Mouse (Mus musculus) left cerebral cortex, postnatal 14 days (tissue): Measurements from ENCODE around the gene Tmem44. TPM values are rescaled to one million over a fixed set of nuclear protein-coding genes. Genes with fewer than 3 reads are reported as not detected.

Source experiments
- DNase-seq, 2 experiments: peaks; one replicate each; pipeline ENCODE4 v3.0.0; 2021 to 2022; ENCODE audit warnings: low spot score in 2 of 2, mixed read lengths in 1 of 2
- intact Hi-C: fragments of 180-260 bp; cut with DNase I; formaldehyde crosslinking; loops from one replicate; pipeline ENCODE4 v1.15.1; 2025
- total RNA-seq, 2 experiments: library from RNA; stranded (reverse); gene quantifications; 2 replicates each; pipeline ENCODE4 v1.2.3; 2021

Tmem44 gene
- total RNA-seq, 2 experiments from 2014 or later: 70.1 to 76.4 TPM

GRCm38 (mm10) chr16:30559312-30559992 is 8.8 kb upstream of the Tmem44 start:
- intact Hi-C loops: no loop called here
- no peak for DNase-seq

DNA sequence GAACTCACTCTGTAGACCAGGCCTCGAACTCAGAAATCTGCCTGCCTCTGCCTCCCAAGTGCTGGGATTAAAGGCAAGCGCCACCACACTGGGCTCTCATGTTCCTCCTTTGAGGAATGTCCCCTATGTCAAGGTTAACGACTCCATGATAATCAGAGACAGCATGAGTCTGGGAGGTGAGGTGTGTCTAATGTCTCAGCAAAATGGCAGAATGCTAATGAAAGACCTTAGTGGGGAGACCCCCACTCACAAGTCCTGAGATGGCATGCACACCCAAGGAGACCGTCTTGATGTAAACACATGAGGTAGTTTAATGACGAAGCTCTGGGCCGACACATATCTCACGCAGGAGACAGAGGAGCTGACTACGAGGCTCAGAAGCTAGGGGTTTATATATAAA is 3.5 kb upstream of the Tmem44 start:
- no peak for DNase-seq
- intact Hi-C loops: no loop called here

DNA sequence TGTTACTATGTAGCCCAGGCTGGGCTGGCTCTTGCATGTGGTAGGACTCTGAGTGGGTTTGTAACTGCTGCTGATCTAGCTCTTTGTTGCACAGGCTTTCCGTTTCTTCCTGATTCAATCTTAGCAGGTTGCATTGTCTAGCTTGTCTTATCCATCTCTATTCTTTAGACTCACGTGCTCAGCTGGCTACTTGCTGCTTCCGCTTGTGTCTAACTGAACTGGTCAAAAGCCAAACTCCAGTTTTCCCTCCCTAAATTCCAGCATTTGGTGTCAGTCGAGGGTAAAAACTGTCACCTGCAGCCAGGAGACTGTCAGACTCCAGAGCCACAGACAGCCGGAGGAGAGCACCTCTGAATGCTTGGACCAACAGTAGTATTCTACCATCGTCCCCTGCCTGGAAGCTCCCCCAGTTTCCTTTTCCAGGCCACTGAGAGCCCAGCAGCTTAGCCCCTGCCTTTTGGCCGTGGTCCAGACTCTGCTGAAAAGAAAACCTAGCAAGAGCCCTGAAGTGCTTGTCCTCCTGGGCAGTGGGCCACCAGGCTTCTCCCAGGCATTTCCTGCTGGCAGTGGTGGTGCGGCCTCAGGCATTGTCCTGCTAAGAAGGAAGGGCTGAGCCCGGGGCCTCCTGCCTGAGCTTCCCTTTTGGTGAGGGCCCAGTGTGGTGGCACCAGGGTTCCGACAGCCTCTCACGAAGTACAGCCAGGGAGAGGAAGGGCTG is 2.1 kb upstream of the Tmem44 start:
- intact Hi-C loops: no loop called here
- peak; percentile 79 to 82 for DNase-seq

DNA sequence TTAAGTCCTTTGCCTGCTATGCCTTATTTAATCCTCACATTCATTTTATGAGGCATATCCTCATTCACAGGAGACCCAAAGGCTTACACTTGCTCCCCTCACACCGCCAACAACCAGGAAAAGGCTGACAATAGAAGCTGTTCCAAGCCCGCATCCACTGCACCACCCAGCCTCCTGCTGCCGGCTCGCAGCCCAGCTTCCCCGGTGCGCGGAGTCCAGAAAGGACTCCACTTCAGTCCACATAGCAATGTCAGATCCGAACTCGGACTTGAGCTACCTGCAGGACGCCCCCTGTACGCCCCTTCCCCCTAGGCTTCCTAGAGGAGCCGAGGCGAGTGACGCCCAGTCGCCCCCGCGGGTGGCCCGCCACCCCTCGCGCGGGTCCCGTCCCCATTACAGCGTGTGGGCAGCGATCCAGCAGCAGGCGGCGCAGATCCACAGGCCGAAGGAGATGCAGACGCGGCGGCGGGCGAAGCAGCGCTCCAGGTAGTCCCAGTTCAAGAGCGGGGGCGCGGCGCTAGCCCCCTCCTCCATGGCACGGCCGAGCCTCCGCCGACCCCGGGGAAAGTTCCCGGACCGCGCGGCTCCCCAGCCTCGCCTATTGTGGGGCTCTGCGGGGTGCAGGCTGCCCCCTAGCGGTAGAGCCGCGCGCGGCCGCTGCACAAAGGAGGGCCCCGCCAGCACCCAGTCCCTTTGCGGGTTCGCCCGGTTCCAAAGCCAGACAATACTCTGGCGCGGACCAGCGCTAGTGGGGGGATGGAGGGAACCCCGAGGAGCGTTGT is 485 bp downstream of the Tmem44 start:
- peak; percentile 75 to 83 for DNase-seq
- intact Hi-C loops: no loop called here

GRCm38 (mm10) chr16:30549516-30549915 is 1.1 kb downstream of the Tmem44 start:
- intact Hi-C loops: no loop called here
- DNase-seq: no peak

DNA sequence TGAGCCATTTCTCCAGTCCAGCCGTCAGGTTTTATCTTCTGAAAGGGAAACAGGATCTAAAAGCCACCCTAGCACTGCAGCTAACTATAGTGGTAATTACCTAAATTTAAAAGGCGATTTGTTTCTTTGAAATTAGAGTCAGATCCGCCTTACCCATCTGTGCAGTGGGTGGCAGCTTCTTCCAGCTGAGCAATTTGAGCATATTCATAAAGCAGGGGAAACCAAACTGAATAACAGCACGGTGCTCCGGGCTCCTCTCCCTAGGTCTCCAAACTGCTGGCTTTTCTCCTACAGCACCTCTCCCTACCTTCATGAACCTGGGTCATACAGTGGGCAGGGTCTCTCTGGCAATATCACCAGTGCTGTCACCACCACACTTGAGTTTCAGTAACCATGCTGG is 2.4 kb downstream of the Tmem44 start:
- intact Hi-C loops: no loop called here
- peak; percentile 35 to 49 for DNase-seq

DNA sequence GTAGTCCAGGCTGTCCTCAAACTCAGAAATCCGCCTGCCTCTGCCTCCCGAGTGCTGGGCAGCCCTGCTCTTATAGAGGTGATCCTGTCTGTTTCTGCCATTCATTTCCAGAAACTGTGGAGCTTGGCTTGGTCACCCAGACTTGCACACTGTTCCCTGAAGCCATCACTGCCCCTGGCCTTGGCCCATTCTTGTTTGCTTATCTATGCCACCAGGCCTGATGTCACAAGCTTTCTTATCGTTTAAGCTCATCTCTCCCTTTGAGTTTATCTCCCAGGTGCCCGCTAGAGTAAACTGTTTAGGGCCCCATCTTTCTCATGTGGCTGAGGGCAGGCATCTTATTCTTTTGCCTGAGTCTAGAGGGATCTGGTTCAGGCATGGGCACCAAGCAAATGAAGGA is 5.9 kb downstream of the Tmem44 start:
- intact Hi-C loops: no loop called here
- no peak for DNase-seq

DNA sequence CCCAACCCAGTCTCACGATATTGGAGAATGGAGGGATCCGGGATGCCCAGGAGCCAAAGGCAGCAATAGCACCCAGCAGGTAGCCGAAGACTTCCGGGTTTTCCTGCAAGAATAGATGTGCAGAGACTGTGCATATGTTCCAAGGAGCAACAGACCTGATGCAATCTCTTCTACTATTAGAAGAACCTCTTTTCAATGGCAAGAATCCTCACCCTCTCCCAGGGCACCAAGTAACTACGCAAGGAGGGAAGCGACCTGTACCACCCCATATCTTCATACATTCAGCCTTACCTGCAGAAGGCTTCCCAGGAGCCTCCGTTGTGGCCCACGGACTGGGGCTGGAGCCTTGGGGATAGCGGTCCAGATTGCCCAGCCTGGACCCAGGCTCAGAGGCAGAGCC is 7.3 kb downstream of the Tmem44 start:
- intact Hi-C loops: no loop called here
- no peak for DNase-seq

GRCm38 (mm10) chr16:30542826-30543225 is 7.8 kb downstream of the Tmem44 start:
- DNase-seq: no peak
- intact Hi-C loops: no loop called here

DNA sequence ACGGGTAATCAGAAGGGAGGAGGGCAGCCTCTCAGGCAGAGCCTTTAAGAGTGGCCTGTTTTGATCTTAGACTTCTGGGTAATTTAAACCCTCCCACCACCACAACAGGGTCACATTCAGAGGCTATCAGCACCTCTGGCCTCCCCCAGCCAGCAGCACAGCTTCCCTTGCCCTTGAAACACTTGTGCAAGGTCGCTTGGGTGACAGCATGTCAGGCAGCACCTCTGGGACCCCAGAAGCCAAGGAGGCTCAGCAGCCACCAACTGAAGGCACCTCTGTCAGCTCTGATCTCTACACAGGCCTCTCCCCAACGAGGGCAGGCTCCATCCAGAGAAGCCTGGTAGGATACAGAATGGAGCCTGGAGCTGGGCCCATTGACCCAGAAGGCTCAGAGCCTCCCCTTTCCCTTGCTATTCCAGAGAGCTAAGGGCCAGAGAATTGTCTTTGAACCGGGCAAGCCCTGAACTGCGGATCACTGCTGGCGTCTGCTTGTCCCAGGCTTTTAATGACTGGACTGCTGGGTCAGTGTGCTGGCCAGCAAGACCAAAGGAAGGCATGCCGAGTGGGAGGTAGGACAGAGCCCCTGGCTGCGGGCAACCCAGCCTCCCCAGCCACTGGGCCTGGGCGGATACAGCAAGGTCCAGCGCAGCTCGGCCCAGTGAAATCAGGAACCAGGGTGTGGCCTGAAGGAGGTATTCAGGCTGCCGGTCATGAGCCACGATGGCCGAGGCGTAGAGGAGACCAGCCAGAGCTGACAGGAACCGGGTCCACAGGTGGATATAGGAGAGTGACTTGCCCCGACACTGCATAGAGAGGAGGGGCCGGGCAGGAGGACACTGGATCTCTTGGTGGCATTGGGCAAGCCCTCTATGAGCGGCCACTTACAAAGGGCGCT is 10.3 kb downstream of the Tmem44 start:
- intact Hi-C loops: no loop called here
- DNase-seq: no peak

DNA sequence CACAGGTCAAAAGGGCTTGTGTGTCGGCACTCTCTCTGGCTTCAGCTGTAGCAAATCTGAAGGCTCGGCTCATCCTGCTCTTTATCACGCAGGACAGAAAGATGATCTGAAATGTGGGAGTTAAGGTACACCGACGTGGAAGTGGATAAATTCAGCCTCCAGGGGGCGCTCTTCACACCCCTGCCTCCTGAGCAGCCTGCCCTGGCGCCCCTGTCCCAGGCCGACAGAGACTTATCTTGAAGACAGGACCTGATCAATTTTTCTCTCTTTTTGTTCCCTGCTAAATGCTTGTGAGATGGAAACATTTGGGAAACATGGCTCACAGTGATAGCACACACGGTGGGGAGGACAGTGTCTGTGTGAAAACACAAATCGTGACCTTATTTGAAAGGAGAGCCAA is 11.2 kb downstream of the Tmem44 start:
- intact Hi-C loops: no loop called here
- DNase-seq: peak in 1 of 2 experiments; percentile 47

DNA sequence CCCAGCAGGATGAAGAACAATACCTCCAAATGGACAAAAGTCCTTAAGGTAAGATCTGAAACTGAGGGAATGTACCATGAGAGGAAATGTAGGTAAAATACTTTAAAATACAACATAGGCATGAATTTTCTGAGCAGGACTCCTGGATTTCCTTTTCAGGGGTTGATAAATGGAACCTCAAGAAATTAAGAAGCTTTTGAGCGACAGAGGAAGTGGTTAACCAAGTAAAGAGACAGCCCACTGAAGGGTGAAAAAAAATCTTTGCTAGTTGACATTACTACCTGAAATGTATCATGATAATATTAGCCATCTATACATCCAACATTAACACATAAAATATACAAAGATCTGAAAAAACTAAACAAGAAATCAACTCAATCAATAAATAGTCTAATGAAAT is 15.6 kb downstream of the Tmem44 start:
- intact Hi-C loops: no loop called here

GRCm38 (mm10) chr16:30533592-30533991 is 17.1 kb downstream of the Tmem44 start:
- DNase-seq: no peak
- intact Hi-C loops: no loop called here

More for the DNA sequence above, 15.6 kb downstream of the Tmem44 start:
- DNase-seq: no peak

GRCm38 (mm10) chr16:30532929-30533328 is 17.7 kb downstream of the Tmem44 start:
- intact Hi-C loops: no loop called here
- DNase-seq: no peak

GRCm38 (mm10) chr16:30531761-30532406 is 18.8 kb downstream of the Tmem44 start:
- intact Hi-C loops: no loop called here
- peak; percentile 62 to 64 for DNase-seq

- intact Hi-C loops: no loop called here
- no peak for DNase-seq
Measured at GRCm38 (mm10) chr16:30530815-30531214, 19.8 kb downstream of the Tmem44 start.

DNA sequence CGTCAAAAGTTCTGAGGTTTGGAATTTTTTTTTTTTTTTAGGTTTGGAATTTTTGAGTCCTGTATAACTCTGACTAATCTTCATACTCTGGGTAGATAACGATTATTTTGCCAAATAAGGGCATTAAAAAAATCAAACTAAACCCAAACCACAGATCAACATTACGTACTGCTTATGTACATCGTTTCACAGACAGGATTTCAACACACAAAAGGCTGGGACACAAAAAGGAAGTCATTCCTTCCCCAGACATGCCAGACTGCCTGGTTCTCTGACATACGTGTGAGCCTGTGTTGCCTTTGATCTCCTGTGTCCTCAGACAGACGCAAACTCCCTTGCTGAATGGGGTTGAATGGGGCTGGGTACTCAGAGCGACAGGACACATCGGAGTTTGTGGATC is 22.3 kb downstream of the Tmem44 start:
- intact Hi-C loops: no loop called here
- DNase-seq: no peak

GRCm38 (mm10) chr16:30527889-30528288 is 22.8 kb downstream of the Tmem44 start:
- no peak for DNase-seq

GRCm38 (mm10) chr16:30525756-30526155 is 24.9 kb downstream of the Tmem44 start:
- intact Hi-C loops: no loop called here

More at GRCm38 (mm10) chr16:30527889-30528288, 22.8 kb downstream of the Tmem44 start:
- intact Hi-C loops: no loop called here

More at GRCm38 (mm10) chr16:30525756-30526155, 24.9 kb downstream of the Tmem44 start:
- no peak for DNase-seq
